Mouse (Mus musculus): ENCODE results near the gene Plekhm1. TPM values are rescaled to one million over a fixed set of nuclear protein-coding genes. Genes with fewer than 3 reads are reported as not detected.
"Not testable (repeated sequence)": the region's sequence is repeated elsewhere in the genome, so short reads cannot be mapped to it uniquely, and the experiment has no call there.

Gene Plekhm1
- polyA plus RNA-seq, 1 experiment from 2014 or later: 12.1 TPM

- not testable (repeated sequence) for H3K27me3 ChIP-seq; ATAC-seq (ENCODE audit: low FRiP score, low read depth); H3K4me3 ChIP-seq; H3K9ac ChIP-seq (replicated peaks); H3K4me2 ChIP-seq (replicated peaks); H3K27ac ChIP-seq (replicated peaks); H3K9me3 ChIP-seq
- WGBS: 62% methylated on average over 5 of the region's 5 CpGs
- Histone ChIP-seq H3K36me3 (peaks cover 18% of the 10 kb centered on the region), H3K4me1 (peaks cover 17% of the 10 kb centered on the region)
Observed at GRCm38 (mm10) chr11:103407136-103407535, 5.4 kb downstream of the Plekhm1 start.

DNA sequence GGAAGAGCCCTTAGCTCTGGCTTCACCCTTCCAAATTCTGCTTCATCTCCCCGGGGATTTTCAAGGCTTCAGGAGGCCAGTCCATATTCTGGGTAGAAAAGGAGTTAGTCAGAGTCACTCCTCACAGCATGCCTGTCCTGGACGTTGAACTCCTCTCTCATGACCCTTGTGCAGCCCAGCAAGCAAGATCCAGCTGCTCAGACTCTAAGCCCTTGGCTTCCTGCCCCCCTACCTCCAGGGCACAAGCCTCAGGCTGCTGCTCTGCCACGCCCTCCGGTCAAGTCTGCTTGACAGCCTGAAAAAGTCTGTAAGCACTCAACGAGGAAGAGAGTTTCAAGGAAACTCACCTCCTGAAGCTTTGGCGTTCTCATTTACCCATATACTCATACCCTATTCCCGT, 5.9 kb downstream of the Plekhm1 start:
- Histone ChIP-seq H3K9me3 (no peaks in the 10 kb centered on the region), H3K4me2 (replicated peaks) (no peak overlapping the region), H3K9ac (replicated peaks) (no peak overlapping the region), H3K27ac (replicated peaks) (no peak overlapping the region), H3K4me1 (peaks cover 12% of the 10 kb centered on the region), H3K27me3 (no peaks in the 10 kb centered on the region), H3K36me3 (peaks cover 21% of the 10 kb centered on the region), H3K4me3 (no peak overlapping the region)
- 73% methylated on average over 7 of the region's 7 CpGs for WGBS
- no peak for ATAC-seq (ENCODE audit: low FRiP score, low read depth)

- ATAC-seq (ENCODE audit: low FRiP score, low read depth): no peak
- Histone ChIP-seq H3K9ac (replicated peaks) (no peak overlapping the region), H3K4me1 (peaks cover 5% of the 10 kb centered on the region), H3K36me3 (peaks cover 24% of the 10 kb centered on the region), H3K4me2 (replicated peaks) (no peak overlapping the region), H3K27me3 (no peaks in the 10 kb centered on the region), H3K9me3 (no peaks in the 10 kb centered on the region), H3K4me3 (no peak overlapping the region), H3K27ac (replicated peaks) (no peak overlapping the region)
- WGBS: 83% methylated on average over 1 of the region's 1 CpGs
Observed at GRCm38 (mm10) chr11:103405814-103406213, 6.7 kb downstream of the Plekhm1 start.

- no peak for ATAC-seq (ENCODE audit: low FRiP score, low read depth)
- H3K27ac ChIP-seq (replicated peaks): no peak overlapping the region
- no peaks in the 10 kb centered on the region for H3K27me3 ChIP-seq
- H3K9ac ChIP-seq (replicated peaks): no peak overlapping the region
- H3K4me2 ChIP-seq (replicated peaks): no peak overlapping the region
- 0 out of 2 replicates have a peak, but pooled peaks cover 2% of the 10 kb centered on the region for H3K4me1 ChIP-seq
- H3K4me3 ChIP-seq: no peak overlapping the region
- peaks cover 24% of the 10 kb centered on the region for H3K36me3 ChIP-seq
- no peaks in the 10 kb centered on the region for H3K9me3 ChIP-seq
Observed at GRCm38 (mm10) chr11:103404618-103405017, 7.9 kb downstream of the Plekhm1 start.

GRCm38 (mm10) chr11:103403776-103404175, 8.7 kb downstream of the Plekhm1 start:
- Histone ChIP-seq H3K9ac (replicated peaks) (no peak overlapping the region), H3K27ac (replicated peaks) (no peak overlapping the region), H3K4me2 (replicated peaks) (no peak overlapping the region), H3K4me1 (0 out of 2 replicates have a peak, but pooled peaks cover 2% of the 10 kb centered on the region), H3K27me3 (no peaks in the 10 kb centered on the region), H3K4me3 (no peak overlapping the region), H3K9me3 (no peaks in the 10 kb centered on the region), H3K36me3 (peaks cover 21% of the 10 kb centered on the region)
- 63% methylated on average over 4 of the region's 4 CpGs for WGBS
- no peak for ATAC-seq (ENCODE audit: low FRiP score, low read depth)

DNA sequence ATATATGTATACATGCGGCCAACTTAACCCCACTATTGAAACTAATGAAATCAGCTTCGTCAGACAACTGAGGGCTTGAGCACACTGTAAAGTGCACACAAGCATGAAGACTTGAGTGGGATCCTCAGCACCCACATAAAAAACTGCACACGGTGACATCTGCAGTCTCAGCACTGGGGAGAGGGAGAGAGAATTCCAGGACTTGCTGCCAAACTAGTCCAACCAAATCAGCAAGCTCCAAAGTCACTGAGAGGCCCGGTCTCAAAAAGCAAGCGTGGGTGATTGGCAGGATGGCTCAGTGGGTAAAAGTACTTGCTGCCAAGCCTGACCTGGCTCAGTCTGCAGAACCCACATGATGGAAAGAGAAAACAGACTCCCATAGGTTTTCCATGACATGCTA, 9.7 kb downstream of the Plekhm1 start:
- Histone ChIP-seq H3K4me3 (no peak overlapping the region), H3K36me3 (peaks cover 20% of the 10 kb centered on the region), H3K9me3 (no peaks in the 10 kb centered on the region), H3K4me1 (0 out of 2 replicates have a peak, but pooled peaks cover 2% of the 10 kb centered on the region), H3K27me3 (no peaks in the 10 kb centered on the region), H3K27ac (replicated peaks) (no peak overlapping the region), H3K9ac (replicated peaks) (no peak overlapping the region), H3K4me2 (replicated peaks) (no peak overlapping the region)
- ATAC-seq (ENCODE audit: low FRiP score, low read depth): no peak
- WGBS: 96% methylated on average over 5 of the region's 5 CpGs

- Histone ChIP-seq H3K4me1 (0 out of 2 replicates have a peak, but pooled peaks cover 2% of the 10 kb centered on the region), H3K27ac (replicated peaks) (no peak overlapping the region), H3K9ac (replicated peaks) (no peak overlapping the region), H3K4me3 (no peak overlapping the region), H3K4me2 (replicated peaks) (no peak overlapping the region), H3K27me3 (no peaks in the 10 kb centered on the region), H3K9me3 (no peaks in the 10 kb centered on the region), H3K36me3 (peaks cover 20% of the 10 kb centered on the region)
- WGBS: 67% methylated on average over 2 of the region's 2 CpGs
- ATAC-seq (ENCODE audit: low FRiP score, low read depth): no peak
Observed at GRCm38 (mm10) chr11:103402198-103402597, 10.3 kb downstream of the Plekhm1 start.

DNA sequence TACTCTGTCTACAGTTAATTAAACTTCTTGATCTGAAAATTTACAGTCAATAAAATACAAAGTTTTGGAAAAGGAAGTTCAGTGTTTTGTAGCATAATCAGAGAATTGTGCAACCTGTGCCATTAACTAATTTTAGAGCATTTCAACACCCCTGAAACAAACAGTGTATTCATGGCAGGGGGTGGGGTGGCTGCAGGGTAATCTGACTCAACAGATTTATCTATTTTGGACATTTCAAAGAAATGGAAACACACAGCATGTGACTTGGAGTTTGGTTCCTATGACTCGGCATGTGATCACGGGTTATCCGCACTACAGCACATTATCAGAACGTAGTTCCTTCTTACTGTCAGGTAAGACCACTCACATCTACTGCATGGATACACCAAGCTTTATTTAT, 12.5 kb downstream of the Plekhm1 start:
- ATAC-seq (ENCODE audit: low FRiP score, low read depth): no peak
- no peak overlapping the region for H3K4me3 ChIP-seq
- peaks cover 41% of the 10 kb centered on the region for H3K36me3 ChIP-seq
- H3K4me1 ChIP-seq: no peaks in the 10 kb centered on the region
- WGBS: 91% methylated on average over 4 of the region's 4 CpGs
- no peak overlapping the region for H3K4me2 ChIP-seq (replicated peaks)
- no peaks in the 10 kb centered on the region for H3K9me3 ChIP-seq
- H3K27me3 ChIP-seq: no peaks in the 10 kb centered on the region
- H3K27ac ChIP-seq (replicated peaks): no peak overlapping the region
- H3K9ac ChIP-seq (replicated peaks): no peak overlapping the region

GRCm38 (mm10) chr11:103399050-103399449, 13.4 kb downstream of the Plekhm1 start:
- H3K4me1 ChIP-seq: no peaks in the 10 kb centered on the region
- 97% methylated on average over 3 of the region's 3 CpGs for WGBS
- no peak overlapping the region for H3K9ac ChIP-seq (replicated peaks)
- no peaks in the 10 kb centered on the region for H3K27me3 ChIP-seq
- no peaks in the 10 kb centered on the region for H3K9me3 ChIP-seq
- peaks cover 50% of the 10 kb centered on the region for H3K36me3 ChIP-seq
- H3K27ac ChIP-seq (replicated peaks): no peak overlapping the region
- H3K4me3 ChIP-seq: no peak overlapping the region
- H3K4me2 ChIP-seq (replicated peaks): no peak overlapping the region
- ATAC-seq (ENCODE audit: low FRiP score, low read depth): no peak

DNA sequence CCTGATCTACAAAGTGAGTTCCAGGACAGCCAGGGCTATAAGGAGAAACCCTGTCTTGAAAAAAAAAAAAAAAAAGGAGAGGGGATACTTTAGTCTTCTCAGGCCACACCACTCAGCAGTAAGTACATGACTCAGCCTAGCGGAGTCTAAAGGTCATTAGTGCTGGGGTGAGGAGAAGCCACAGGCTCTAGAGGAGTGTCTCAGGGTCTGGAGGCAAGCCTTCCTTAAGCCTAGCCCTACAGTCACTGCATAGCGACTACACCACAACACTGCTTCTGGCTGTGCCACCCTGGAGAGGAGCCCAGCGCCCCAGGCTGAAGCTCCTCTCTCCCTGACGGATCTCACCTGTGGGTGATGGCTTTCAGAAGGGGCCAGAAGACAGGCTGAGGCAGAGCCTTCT, 15.8 kb downstream of the Plekhm1 start:
- WGBS: 94% methylated on average over 4 of the region's 4 CpGs
- peaks cover 53% of the 10 kb centered on the region for H3K36me3 ChIP-seq

GRCm38 (mm10) chr11:103396236-103396635, 16.3 kb downstream of the Plekhm1 start:
- no peak overlapping the region for H3K4me3 ChIP-seq
- H3K36me3 ChIP-seq: peaks cover 49% of the 10 kb centered on the region
- no peaks in the 10 kb centered on the region for H3K27me3 ChIP-seq
- H3K4me2 ChIP-seq (replicated peaks): no peak overlapping the region
- 97% methylated on average over 4 of the region's 4 CpGs for WGBS
- H3K4me1 ChIP-seq: no peaks in the 10 kb centered on the region
- no peak for ATAC-seq (ENCODE audit: low FRiP score, low read depth)
- H3K9ac ChIP-seq (replicated peaks): no peak overlapping the region
- no peaks in the 10 kb centered on the region for H3K9me3 ChIP-seq
- no peak overlapping the region for H3K27ac ChIP-seq (replicated peaks)

More for the DNA sequence above, 15.8 kb downstream of the Plekhm1 start:
- no peak overlapping the region for H3K9ac ChIP-seq (replicated peaks)
- H3K4me3 ChIP-seq: no peak overlapping the region
- no peaks in the 10 kb centered on the region for H3K4me1 ChIP-seq
- no peak for ATAC-seq (ENCODE audit: low FRiP score, low read depth)
- no peak overlapping the region for H3K4me2 ChIP-seq (replicated peaks)
- H3K9me3 ChIP-seq: no peaks in the 10 kb centered on the region
- H3K27ac ChIP-seq (replicated peaks): no peak overlapping the region
- no peaks in the 10 kb centered on the region for H3K27me3 ChIP-seq

- Histone ChIP-seq H3K27ac (replicated peaks) (no peak overlapping the region), H3K4me3 (no peak overlapping the region), H3K9ac (replicated peaks) (no peak overlapping the region), H3K36me3 (peaks cover 49% of the 10 kb centered on the region), H3K9me3 (no peaks in the 10 kb centered on the region), H3K27me3 (no peaks in the 10 kb centered on the region), H3K4me1 (no peaks in the 10 kb centered on the region), H3K4me2 (replicated peaks) (no peak overlapping the region)
- no peak for ATAC-seq (ENCODE audit: low FRiP score, low read depth)
- WGBS: 90% methylated on average over 7 of the region's 7 CpGs
Observed at GRCm38 (mm10) chr11:103394604-103395003, 17.9 kb downstream of the Plekhm1 start.

DNA sequence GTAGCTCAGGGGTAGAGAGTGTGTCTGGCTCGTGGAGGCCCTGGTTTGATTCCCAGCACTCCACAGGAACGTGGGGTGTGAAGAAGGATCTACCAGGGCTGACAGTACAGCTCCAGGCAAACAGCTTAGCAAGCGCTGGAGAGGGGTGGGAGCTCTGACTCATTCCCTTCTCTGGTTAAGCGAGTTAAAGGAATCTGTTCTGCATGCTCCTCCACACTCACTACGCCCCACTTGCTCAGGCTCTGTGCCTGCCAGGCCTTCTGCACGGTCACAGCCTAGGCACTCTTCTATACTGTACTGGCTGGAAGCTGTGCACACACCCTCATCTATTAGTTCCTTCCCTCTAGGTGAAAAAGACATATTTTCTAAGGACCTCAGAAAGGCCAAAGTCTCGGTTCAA, 18.5 kb downstream of the Plekhm1 start:
- Histone ChIP-seq H3K27ac (replicated peaks) (no peak overlapping the region), H3K9ac (replicated peaks) (no peak overlapping the region), H3K9me3 (no peaks in the 10 kb centered on the region), H3K4me2 (replicated peaks) (no peak overlapping the region), H3K4me1 (no peaks in the 10 kb centered on the region), H3K27me3 (no peaks in the 10 kb centered on the region), H3K4me3 (no peak overlapping the region), H3K36me3 (peaks cover 49% of the 10 kb centered on the region)
- no peak for ATAC-seq (ENCODE audit: low FRiP score, low read depth)
- 87% methylated on average over 7 of the region's 7 CpGs for WGBS

Measured in midbrain, embryonic 12.5 days (tissue).